Mouse (Mus musculus): Measurements from ENCODE around the gene Fchsd2.

- TF ChIP-seq EP300 (IDR thresholded peaks at IDR 0.05; ENCODE audit: insufficient read depth, low read depth, low read length) (no peak), POLR2A (IDR thresholded peaks at IDR 0.05; ENCODE audit: insufficient read depth, low read length) (no peak), CTCF (IDR thresholded peaks at IDR 0.05; ENCODE audit: low read depth, low read length) (no peak)
Observed at GRCm38 (mm10) chr7:101101156-101101691, 8.6 kb downstream of the Fchsd2 start.
